In genomic region chr8:47689704-47690326, GRCm38 (mm10) we compare ENCODE assay signal across 9 mouse cellular contexts. TPM values are rescaled to one million over a fixed set of nuclear protein-coding genes. Genes with fewer than 3 reads are reported as not detected.
DNase-seq lines count a peak whose midpoint lies in the region; ATAC-seq and TF ChIP-seq lines count a peak whose summit lies in the region.
"Had no signal": no experiment of that assay in that cellular context is flagged by ENCODE, and none has a peak within 500 bp of the region (broad histone marks: within the 10 kb centered on the region; RNA-seq: fewer than 3 reads in every experiment).

No protein-coding gene starts in this region.

- TF ChIP-seq EP300 in lung, postnatal 0 days (IDR thresholded peaks at IDR 0.05) = no peak

- no peak for ATAC-seq in lung, postnatal 0 days

- DNase-seq in kidney, adult 18-20 months = peak; percentile 11
- DNase-seq in kidney, adult 11 months = no peak
- no peak for DNase-seq in ES-E14 (ENCODE audit: low read depth, low spot score)
- peak; percentile 46 for DNase-seq in embryo, embryonic 9.5 days (ENCODE audit: extremely low spot score)
- DNase-seq in lung, postnatal 0 days (ENCODE audit: low spot score) = peak; percentile 61
- DNase-seq in thymus, postnatal 4 days = peak; percentile 83
- DNase-seq in urinary bladder, postnatal 4 days (ENCODE audit: low spot score in 2 of 2) = no peak
- DNase-seq in right cerebral cortex, adult 2 months (ENCODE audit: low spot score in 2 of 2) = no peak

- no peaks in the 10 kb centered on the region for H3K27me3 ChIP-seq in lung, postnatal 0 days (replicated peaks; ENCODE audit: insufficient read depth, low read length)
- H3K27me3 ChIP-seq: embryonic facial prominence, embryonic 15.5 days had no signal

- in situ Hi-C loops in ES-E14 (cut with MboI; ENCODE audit: low sequenced_read_pairs in 2 of 2, unreplicated experiment in 2 of 2) = no loop called here

- peaks cover 4 to 18% of the 10 kb centered on the region in 2 experiments for H3K4me1 ChIP-seq in ES-E14 (ENCODE audit: control insufficient read depth in 2 of 2, insufficient read depth in 2 of 2, low read length in 2 of 2, poor library complexity in 1 of 2)
- no peaks in the 10 kb centered on the region for H3K4me1 ChIP-seq in lung, postnatal 0 days (ENCODE audit: insufficient read depth, low read depth, low read length)
- H3K4me1 ChIP-seq: embryonic facial prominence, embryonic 15.5 days had no signal

- H3K27ac ChIP-seq in ES-E14 (ENCODE audit: insufficient read depth, low read depth, low read length, poor library complexity, severe bottlenecking) = no peak overlapping the region
- no peak overlapping the region for H3K27ac ChIP-seq in lung, postnatal 0 days (ENCODE audit: low read length)
- H3K27ac ChIP-seq: embryonic facial prominence, embryonic 15.5 days had no signal

- peak; percentile 48 for TF ChIP-seq CTCF in lung, postnatal 0 days (IDR thresholded peaks at IDR 0.05)

- no peak overlapping the region for H3K4me3 ChIP-seq in ES-E14 (ENCODE audit: insufficient read depth in 1 of 2, low read depth in 1 of 2, low read length in 2 of 2, poor library complexity in 1 of 2, severe bottlenecking in 1 of 2)
- H3K4me3 ChIP-seq in lung, postnatal 0 days (ENCODE audit: low read depth, low read length) = no peak overlapping the region

- no peak overlapping the region for H3K9ac ChIP-seq in ES-E14 (ENCODE audit: insufficient read depth, low read depth, low read length, poor library complexity, severe bottlenecking)
- H3K9ac ChIP-seq in lung, postnatal 0 days (replicated peaks; ENCODE audit: low read depth) = no peak overlapping the region
- H3K9ac ChIP-seq: embryonic facial prominence, embryonic 15.5 days had no signal

- WGBS in lung, postnatal 0 days = 58% methylated on average over 12 of the region's 12 CpGs

- no peaks in the 10 kb centered on the region for H3K9me3 ChIP-seq in ES-E14 (ENCODE audit: control insufficient read depth, insufficient read depth, low read depth, low read length)
- H3K9me3 ChIP-seq in lung, postnatal 0 days (ENCODE audit: low read length) = no peaks in the 10 kb centered on the region
- H3K9me3 ChIP-seq: embryonic facial prominence, embryonic 15.5 days had no signal

- H3K36me3 ChIP-seq in ES-E14 (ENCODE audit: control insufficient read depth, insufficient read depth, low read length, poor library complexity, severe bottlenecking) = no peaks in the 10 kb centered on the region
- no peaks in the 10 kb centered on the region for H3K36me3 ChIP-seq in lung, postnatal 0 days (ENCODE audit: insufficient read depth, low read length)
- H3K36me3 ChIP-seq: embryonic facial prominence, embryonic 15.5 days had no signal

- no peak overlapping the region for H3K4me2 ChIP-seq in lung, postnatal 0 days (replicated peaks; ENCODE audit: low read depth, low read length)

TF ChIP-seq in ES-E14, 5 proteins besides CTCF, POLR2A, EP300 and RAD21:
- peak; percentile 96 for TF ChIP-seq MAFK (IDR thresholded peaks at IDR 0.05; ENCODE audit: insufficient read depth, low read depth, low read length)
- peak; percentile 18; the same call in 1 of the 2 replicates for TF ChIP-seq ZC3H11A (IDR thresholded peaks at IDR 0.05; ENCODE audit: borderline replicate concordance, low read depth, low read length)
- TF ChIP-seq HCFC1 (IDR thresholded peaks at IDR 0.05; ENCODE audit: borderline replicate concordance, insufficient read depth, low read length) = no peak; the same call in 1 of the 2 replicates

RNA-seq across cellular contexts. Expression of gene Ing2, which starts 14.5 kb away (rescaled TPM):
- 10.9 and 12.2 TPM in 2 replicates for total RNA-seq in ES-E14 (2012; rRNA removed)
- polyA plus RNA-seq in lung, postnatal 0 days (2015; fragmentation: Nextera tagmentation; extraction: Ambion mirVana) = 14.8 and 15.5 TPM in 2 replicates

RNA-seq across cellular contexts. Expression of gene Cdkn2aip, which starts 23.9 kb away (rescaled TPM):
- 14.9 TPM in 2 replicates for total RNA-seq in ES-E14 (2012; rRNA removed)
- 22.1 and 23.0 TPM in 2 replicates for polyA plus RNA-seq in lung, postnatal 0 days (2015; fragmentation: Nextera tagmentation; extraction: Ambion mirVana)

Comparison
In these comparisons a context has a peak if more than half of its experiments do, and no peak if none do; other contexts are left out.
1. DNase-seq: peak in kidney, adult 18-20 months (single experiment), embryo, embryonic 9.5 days (single experiment), lung, postnatal 0 days (single experiment) and thymus, postnatal 4 days (single experiment); none in kidney, adult 11 months (single experiment), ES-E14 (single experiment), urinary bladder, postnatal 4 days (0 of 2) and right cerebral cortex, adult 2 months (0 of 2).